Mouse (Mus musculus) spleen, adult 18-20 months (tissue): Measurements from ENCODE around the gene Bahcc1.

Source experiments
- DNase-seq, 2 experiments: peaks; one replicate each; pipeline ENCODE4 v3.0.0; 2022; ENCODE audit warnings: mixed read lengths in 2 of 2

Bahcc1 gene

GRCm38 (mm10) chr11:120232230-120233097 lies at the start of gene Bahcc1:
Gene Bahcc1, plus strand, starts transcription at chr11:120232947.
- peak; percentile 86 to 89 for DNase-seq

GRCm38 (mm10) chr11:120183180-120183579 lies 49.6 kb upstream of the Bahcc1 start:
- DNase-seq: no peak

- DNase-seq: no peak
Observed at GRCm38 (mm10) chr11:120183708-120184107, 49.0 kb upstream of the Bahcc1 start.

- no peak for DNase-seq
Observed at GRCm38 (mm10) chr11:120184371-120185315, 48.1 kb upstream of the Bahcc1 start.

GRCm38 (mm10) chr11:120185316-120186141 lies 47.2 kb upstream of the Bahcc1 start:
- no peak for DNase-seq

- no peak for DNase-seq
Observed at GRCm38 (mm10) chr11:120186145-120186740, 46.5 kb upstream of the Bahcc1 start.

GRCm38 (mm10) chr11:120186821-120187235 lies 45.9 kb upstream of the Bahcc1 start:
- DNase-seq: no peak

- DNase-seq: no peak
Observed at GRCm38 (mm10) chr11:120187236-120188101, 45.3 kb upstream of the Bahcc1 start.

GRCm38 (mm10) chr11:120188102-120188480 lies 44.7 kb upstream of the Bahcc1 start:
- DNase-seq: no peak

- DNase-seq: peak in 1 of 2 experiments; percentile 24
Observed at GRCm38 (mm10) chr11:120188481-120189441, 44.0 kb upstream of the Bahcc1 start.

- DNase-seq: peak; percentile 82 to 84
Observed at GRCm38 (mm10) chr11:120189459-120190312, 43.1 kb upstream of the Bahcc1 start.

- no peak for DNase-seq
Observed at GRCm38 (mm10) chr11:120190526-120191412, 42.0 kb upstream of the Bahcc1 start.

GRCm38 (mm10) chr11:120198831-120199230 lies 33.9 kb upstream of the Bahcc1 start:
- no peak for DNase-seq

- no peak for DNase-seq
Observed at GRCm38 (mm10) chr11:120199766-120200165, 33.0 kb upstream of the Bahcc1 start.

GRCm38 (mm10) chr11:120200621-120201020 lies 32.1 kb upstream of the Bahcc1 start:
- no peak for DNase-seq

GRCm38 (mm10) chr11:120204200-120204599 lies 28.5 kb upstream of the Bahcc1 start:
- DNase-seq: no peak

GRCm38 (mm10) chr11:120206069-120206668 lies 26.6 kb upstream of the Bahcc1 start:
- DNase-seq: no peak
